ENCODE assay signal across 8 mouse cellular contexts in the genomic region with DNA sequence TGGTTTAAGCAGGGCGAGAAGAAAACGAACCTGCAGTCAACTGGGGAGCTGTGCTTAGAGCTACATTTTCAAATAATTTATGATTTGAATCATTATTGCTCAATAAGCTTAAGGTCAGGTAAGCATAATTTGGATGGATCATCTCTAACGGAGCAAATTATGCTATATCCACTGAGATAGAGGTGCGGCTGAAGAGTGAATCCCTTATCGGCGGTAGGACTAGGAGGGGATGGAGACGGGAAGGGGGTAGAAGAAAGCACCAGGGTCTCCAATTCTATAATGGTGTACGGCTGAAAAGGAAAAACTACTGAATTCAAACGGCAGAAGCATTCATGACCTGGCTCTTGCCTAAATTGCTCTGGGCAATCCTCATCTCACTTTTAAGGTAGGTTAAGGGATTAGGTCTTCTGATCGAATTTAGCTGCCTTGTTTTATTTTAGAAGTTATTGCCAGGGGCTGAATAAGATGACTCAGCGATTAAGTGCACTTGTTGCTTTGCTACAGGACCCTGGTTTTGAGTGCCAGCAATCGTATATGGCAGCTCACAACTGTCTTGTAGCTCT. TPM values are rescaled to one million over a fixed set of nuclear protein-coding genes. Genes with fewer than 3 reads are reported as not detected.
DNase-seq lines count a peak whose midpoint lies in the region; ATAC-seq and TF ChIP-seq lines count a peak whose summit lies in the region.

No protein-coding gene starts in this region.

- H3K27me3 ChIP-seq in heart, embryonic 14.5 days (ENCODE audit: control insufficient read depth, insufficient read depth, low read length) = no peaks in the 10 kb centered on the region
- no peaks in the 10 kb centered on the region for H3K27me3 ChIP-seq in hindbrain, embryonic 10.5 days (ENCODE audit: insufficient read depth, poor library complexity, severe bottlenecking)
- H3K27me3 ChIP-seq in midbrain, embryonic 12.5 days = no peaks in the 10 kb centered on the region

- TF ChIP-seq POLR2A in bone marrow, adult 2 months (IDR thresholded peaks at IDR 0.05; ENCODE audit: borderline replicate concordance, control insufficient read depth, low read depth, low read length) = no peak

- H3K9me3 ChIP-seq in heart, embryonic 14.5 days (ENCODE audit: control insufficient read depth, low read length) = no peaks in the 10 kb centered on the region
- H3K9me3 ChIP-seq in hindbrain, embryonic 10.5 days = no peaks in the 10 kb centered on the region
- H3K9me3 ChIP-seq in midbrain, embryonic 12.5 days = no peaks in the 10 kb centered on the region

- H3K4me1 ChIP-seq in heart, embryonic 14.5 days (ENCODE audit: control insufficient read depth in 2 of 2, insufficient read depth in 2 of 2, low read length in 2 of 2) = peaks cover 0 to 22% of the 10 kb centered on the region in 2 experiments; a peak in 3 of 4 replicates
- H3K4me1 ChIP-seq in bone marrow, adult 2 months (ENCODE audit: control insufficient read depth, insufficient read depth, low read length) = peaks cover 1% of the 10 kb centered on the region; the same call in 1 of the 2 replicates
- peaks cover 33% of the 10 kb centered on the region for H3K4me1 ChIP-seq in hindbrain, embryonic 10.5 days (replicated peaks)
- H3K4me1 ChIP-seq in midbrain, embryonic 12.5 days = peaks cover 26% of the 10 kb centered on the region

- peak overlapping the region; percentile 87 to 99 for H3K27ac ChIP-seq in heart, embryonic 14.5 days (replicated peaks in 1 of 2; ENCODE audit: control insufficient read depth in 1 of 2, insufficient read depth in 1 of 2, low read depth in 2 of 2, low read length in 2 of 2)
- peak overlapping the region; percentile 39; the same call in 1 of the 2 replicates for H3K27ac ChIP-seq in bone marrow, adult 2 months (ENCODE audit: control insufficient read depth, insufficient read depth, low read depth, low read length, poor library complexity)
- peak overlapping the region; percentile 99 for H3K27ac ChIP-seq in hindbrain, embryonic 10.5 days
- no peak overlapping the region for H3K27ac ChIP-seq in midbrain, embryonic 12.5 days (replicated peaks)

- peaks cover 43% of the 10 kb centered on the region for H3K36me3 ChIP-seq in heart, embryonic 14.5 days (ENCODE audit: control insufficient read depth, insufficient read depth, low read length)
- peaks cover 48% of the 10 kb centered on the region for H3K36me3 ChIP-seq in hindbrain, embryonic 10.5 days
- peaks cover 31% of the 10 kb centered on the region for H3K36me3 ChIP-seq in midbrain, embryonic 12.5 days

- no peak for DNase-seq in heart, postnatal 10 days
- no peak for DNase-seq in hindbrain, embryonic 10.5 days (ENCODE audit: low spot score)
- no peak for DNase-seq in right cerebral cortex, adult 2 months (ENCODE audit: low spot score in 2 of 2)
- no peak for DNase-seq in adrenal gland, postnatal 14 days
- DNase-seq in gastrocnemius, postnatal 10 days = no peak

- 5% methylated on average over 12 of the region's 12 CpGs for WGBS in heart, embryonic 14.5 days
- 2% methylated on average over 12 of the region's 12 CpGs for WGBS in bone marrow, adult 2 months
- WGBS in hindbrain, embryonic 10.5 days = 7% methylated on average over 12 of the region's 12 CpGs
- WGBS in midbrain, embryonic 12.5 days = 6% methylated on average over 12 of the region's 12 CpGs

- ATAC-seq in heart, embryonic 14.5 days (ENCODE audit: insufficient number of reproducible peaks, insufficient read depth, low FRiP score, low read depth) = no peak
- no peak for ATAC-seq in midbrain, embryonic 12.5 days (ENCODE audit: low FRiP score, low read depth)

- peak overlapping the region; percentile 79 to 84 for H3K4me3 ChIP-seq in heart, embryonic 14.5 days (ENCODE audit: control insufficient read depth in 1 of 2, insufficient read depth in 1 of 2, low read depth in 1 of 2, low read length in 2 of 2)
- no peak overlapping the region for H3K4me3 ChIP-seq in bone marrow, adult 2 months (replicated peaks; ENCODE audit: control insufficient read depth, low read depth, low read length)
- peak overlapping the region; percentile 92 for H3K4me3 ChIP-seq in hindbrain, embryonic 10.5 days
- peak overlapping the region; percentile 90 for H3K4me3 ChIP-seq in midbrain, embryonic 12.5 days

- peak overlapping the region; percentile 92 for H3K9ac ChIP-seq in heart, embryonic 14.5 days (ENCODE audit: low read length)
- peak overlapping the region; percentile 92; the same call in 1 of the 2 replicates for H3K9ac ChIP-seq in midbrain, embryonic 12.5 days (replicated peaks)

- TF ChIP-seq CTCF in bone marrow, adult 2 months (IDR thresholded peaks at IDR 0.05; ENCODE audit: control insufficient read depth, insufficient read depth, low read length) = no peak

- H3K4me2 ChIP-seq in heart, embryonic 14.5 days (ENCODE audit: low read length) = peak overlapping the region; percentile 82
- peak overlapping the region; percentile 90 for H3K4me2 ChIP-seq in midbrain, embryonic 12.5 days (replicated peaks)

- intact Hi-C loops in heart, postnatal 10 days (cut with DNase I) = no loop called here

RNA-seq across cellular contexts. Expression of a gene that starts 1.5 kb away (rescaled TPM):
- 13.0 and 15.2 TPM in 2 replicates for polyA plus RNA-seq in heart, embryonic 14.5 days (2014; fragmentation: Nextera tagmentation; extraction: Ambion mirVana)
- 10 to 100 TPM; 32.2 to 39.6 TPM for total RNA-seq in heart, postnatal 10 days (2021)
- polyA plus RNA-seq in bone marrow, adult 2 months (2011; ENCODE audit: insufficient read depth, insufficient read length, low replicate concordance, missing spikeins) = 35.5 and 49.9 TPM in 2 replicates
- 27.4 and 28.4 TPM in 2 replicates for polyA plus RNA-seq in hindbrain, embryonic 10.5 days (2016; fragmentation: Nextera tagmentation; extraction: Ambion mirVana)
- 42.0 and 45.4 TPM in 2 replicates for polyA plus RNA-seq in midbrain, embryonic 12.5 days (2016; fragmentation: Nextera tagmentation; extraction: Ambion mirVana)
- 65.9 and 67.8 TPM in 2 replicates for total RNA-seq in adrenal gland, postnatal 14 days (2021)
- 10 to 100 TPM; 27.7 to 35.6 TPM for total RNA-seq in gastrocnemius, postnatal 10 days (2021)

RNA-seq across cellular contexts. Expression of a gene that starts 8.6 kb away (rescaled TPM):
- polyA plus RNA-seq in heart, embryonic 14.5 days (2014; fragmentation: Nextera tagmentation; extraction: Ambion mirVana) = 92.0 and 95.9 TPM in 2 replicates
- 100 to 1,000 TPM; 117 to 120 TPM for total RNA-seq in heart, postnatal 10 days (2021)
- 240 and 300 TPM in 2 replicates for polyA plus RNA-seq in bone marrow, adult 2 months (2011; ENCODE audit: insufficient read depth, insufficient read length, low replicate concordance, missing spikeins)
- polyA plus RNA-seq in hindbrain, embryonic 10.5 days (2016; fragmentation: Nextera tagmentation; extraction: Ambion mirVana) = 149 and 164 TPM in 2 replicates
- 164 and 178 TPM in 2 replicates for polyA plus RNA-seq in midbrain, embryonic 12.5 days (2016; fragmentation: Nextera tagmentation; extraction: Ambion mirVana)
- 154 and 161 TPM in 2 replicates for total RNA-seq in adrenal gland, postnatal 14 days (2021)
- total RNA-seq in gastrocnemius, postnatal 10 days (2021) = 10 to 100 TPM; 94.0 to 98.0 TPM

RNA-seq across cellular contexts. Expression of a gene that starts 10.2 kb away (rescaled TPM):
- polyA plus RNA-seq in heart, embryonic 14.5 days (2014; fragmentation: Nextera tagmentation; extraction: Ambion mirVana) = 91.5 and 109 TPM in 2 replicates
- 10 to 100 TPM; 78.6 to 79.7 TPM for total RNA-seq in heart, postnatal 10 days (2021)
- 20.7 and 46.6 TPM in 2 replicates for polyA plus RNA-seq in bone marrow, adult 2 months (2011; ENCODE audit: insufficient read depth, insufficient read length, low replicate concordance, missing spikeins)
- polyA plus RNA-seq in hindbrain, embryonic 10.5 days (2016; fragmentation: Nextera tagmentation; extraction: Ambion mirVana) = 162 and 176 TPM in 2 replicates
- 137 and 146 TPM in 2 replicates for polyA plus RNA-seq in midbrain, embryonic 12.5 days (2016; fragmentation: Nextera tagmentation; extraction: Ambion mirVana)
- 91.4 and 94.7 TPM in 2 replicates for total RNA-seq in adrenal gland, postnatal 14 days (2021)
- 10 to 100 TPM; 47.4 to 47.8 TPM for total RNA-seq in gastrocnemius, postnatal 10 days (2021)

RNA-seq across cellular contexts. Expression of a gene that starts 20.9 kb away (rescaled TPM):
- polyA plus RNA-seq in heart, embryonic 14.5 days (2014; fragmentation: Nextera tagmentation; extraction: Ambion mirVana) = not detected in 2 replicates
- total RNA-seq in heart, postnatal 10 days (2021) = not detected
- polyA plus RNA-seq in bone marrow, adult 2 months (2011; ENCODE audit: insufficient read depth, insufficient read length, low replicate concordance, missing spikeins) = not detected in 2 replicates
- polyA plus RNA-seq in hindbrain, embryonic 10.5 days (2016; fragmentation: Nextera tagmentation; extraction: Ambion mirVana) = not detected in 2 replicates
- polyA plus RNA-seq in midbrain, embryonic 12.5 days (2016; fragmentation: Nextera tagmentation; extraction: Ambion mirVana) = not detected in 2 replicates
- total RNA-seq in adrenal gland, postnatal 14 days (2021) = not detected in 2 replicates
- not detected for total RNA-seq in gastrocnemius, postnatal 10 days (2021)

RNA-seq across cellular contexts. Expression of a gene that starts 24.6 kb away (rescaled TPM):
- polyA plus RNA-seq in heart, embryonic 14.5 days (2014; fragmentation: Nextera tagmentation; extraction: Ambion mirVana) = 16.6 and 21.6 TPM in 2 replicates
- total RNA-seq in heart, postnatal 10 days (2021) = 10 to 100 TPM; 12.6 to 13.0 TPM
- 4.1 and 14.3 TPM in 2 replicates for polyA plus RNA-seq in bone marrow, adult 2 months (2011; ENCODE audit: insufficient read depth, insufficient read length, low replicate concordance, missing spikeins)
- 28.0 and 33.4 TPM in 2 replicates for polyA plus RNA-seq in hindbrain, embryonic 10.5 days (2016; fragmentation: Nextera tagmentation; extraction: Ambion mirVana)
- 40.7 and 41.6 TPM in 2 replicates for polyA plus RNA-seq in midbrain, embryonic 12.5 days (2016; fragmentation: Nextera tagmentation; extraction: Ambion mirVana)
- total RNA-seq in adrenal gland, postnatal 14 days (2021) = 18.0 and 18.4 TPM in 2 replicates
- total RNA-seq in gastrocnemius, postnatal 10 days (2021) = 1 to 10 TPM; 5.5 to 7.5 TPM
